Mouse (Mus musculus) neural tube, embryonic 11.5 days (tissue): ENCODE data around the gene Fam24b. TPM values are rescaled to one million over a fixed set of nuclear protein-coding genes. Genes with fewer than 3 reads are reported as not detected.

Experiments used
- ATAC-seq: fragments of 200-750 bp; cut with Nextera tagmentation; 2 replicates; pipeline ENCODE4 v1.8.0; 2017; ENCODE audit warnings: moderate number of reproducible peaks, mild to moderate bottlenecking, moderate TSS enrichment, moderate library complexity; ENCODE audit not compliant: insufficient read depth, low FRiP score, low TSS enrichment
- DNase-seq: peaks from one replicate; pipeline ENCODE4 v3.0.0-alpha.2; 2015; ENCODE audit warnings: low spot score
- H3K27ac ChIP-seq: fragments of 300-500 bp; sonication (generic); 2 replicates; pipeline ENCODE4 v1.5.1; 2014; ENCODE audit warnings: low read depth, mild to moderate bottlenecking, low read length
- H3K27me3 ChIP-seq: fragments of 300-500 bp; sonication (generic); 2 replicates; pipeline ENCODE4 v1.6.1; 2014; ENCODE audit warnings: mild to moderate bottlenecking, low read length, mixed read lengths; ENCODE audit not compliant: control insufficient read depth, insufficient read depth
- H3K36me3 ChIP-seq: fragments of 300-500 bp; sonication (generic); 2 replicates; pipeline ENCODE4 v1.6.1; 2014; ENCODE audit warnings: mild to moderate bottlenecking, low read length, moderate library complexity, mixed read lengths; ENCODE audit not compliant: control insufficient read depth, insufficient read depth
- H3K4me1 ChIP-seq: fragments of 300-500 bp; sonication (generic); 2 replicates; pipeline ENCODE4 v1.6.1; 2014; ENCODE audit warnings: low read length, mixed read lengths; ENCODE audit not compliant: control insufficient read depth, insufficient read depth
- H3K4me2 ChIP-seq: fragments of 300-500 bp; sonication (generic); 2 replicates; pipeline ENCODE4 v1.6.1; 2014; ENCODE audit warnings: low read depth, mild to moderate bottlenecking, moderate library complexity
- H3K4me3 ChIP-seq: fragments of 300-500 bp; sonication (generic); 2 replicates; pipeline ENCODE4 v1.5.1; 2014; ENCODE audit warnings: low read depth, low read length
- H3K9ac ChIP-seq: fragments of 300-500 bp; sonication (generic); 2 replicates; pipeline ENCODE4 v1.6.1; 2014; ENCODE audit warnings: mild to moderate bottlenecking, low read length
- H3K9me3 ChIP-seq: fragments of 300-500 bp; sonication (generic); 2 replicates; pipeline ENCODE4 v1.6.1; 2016; ENCODE audit warnings: low read length; ENCODE audit not compliant: control insufficient read depth
- WGBS: fragments of 180-500 bp; shearing (Covaris S2); extraction: QIAGEN DNeasy Blood & Tissue Kit; methylation state at CpG from one replicate; pipeline ENCODE4 v1.1.7; 2014; 5-methylcytosine and 5-hydroxymethylcytosine counted together
- polyA plus RNA-seq: library from polyadenylated mRNA; unstranded; fragments of >200 nt; fragmentation: Nextera tagmentation; extraction: Ambion mirVana; gene quantifications from 2 replicates; pipeline ENCODE4 v1.2.1, GENCODE M21; 2014

Fam24b gene
- polyA plus RNA-seq, result not detected in 2 replicates

DNA sequence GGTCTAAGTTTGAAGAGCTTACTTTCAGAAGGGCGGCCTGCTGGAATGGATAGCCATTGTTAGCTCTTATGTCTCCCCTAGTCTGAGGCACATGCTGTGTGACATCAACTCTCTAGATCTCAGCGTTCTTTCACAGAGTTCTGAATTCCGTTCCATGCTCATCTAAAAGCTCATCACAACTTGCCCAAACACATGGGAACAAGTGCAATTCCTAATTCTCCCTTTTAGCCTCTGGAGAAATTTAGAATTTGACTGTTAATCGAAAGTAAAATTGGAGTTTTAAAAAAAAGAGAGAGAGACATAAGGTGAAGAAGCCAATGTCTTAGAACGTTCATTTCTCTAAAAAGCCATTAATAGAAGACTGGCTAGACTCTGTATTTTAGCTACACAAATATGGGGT, at the start of gene Fam24b:
TSS of gene Fam24b (minus strand) at position 101 of the 400 bp plus-strand sequence.
- 94% methylated on average over 5 of the region's 5 CpGs for WGBS
- ATAC-seq (no peak), DNase-seq (no peak)
- Histone ChIP-seq H3K27me3 (no peaks in the 10 kb centered on the region), H3K9me3 (no peaks in the 10 kb centered on the region), H3K27ac (no peak within 1 kb of the TSS), H3K4me1 (no peaks in the 10 kb centered on the region), H3K4me2 (no peak within 1 kb of the TSS), H3K36me3 (no peaks in the 10 kb centered on the region), H3K4me3 (no peak within 1 kb of the TSS), H3K9ac (no peak within 1 kb of the TSS)

DNA sequence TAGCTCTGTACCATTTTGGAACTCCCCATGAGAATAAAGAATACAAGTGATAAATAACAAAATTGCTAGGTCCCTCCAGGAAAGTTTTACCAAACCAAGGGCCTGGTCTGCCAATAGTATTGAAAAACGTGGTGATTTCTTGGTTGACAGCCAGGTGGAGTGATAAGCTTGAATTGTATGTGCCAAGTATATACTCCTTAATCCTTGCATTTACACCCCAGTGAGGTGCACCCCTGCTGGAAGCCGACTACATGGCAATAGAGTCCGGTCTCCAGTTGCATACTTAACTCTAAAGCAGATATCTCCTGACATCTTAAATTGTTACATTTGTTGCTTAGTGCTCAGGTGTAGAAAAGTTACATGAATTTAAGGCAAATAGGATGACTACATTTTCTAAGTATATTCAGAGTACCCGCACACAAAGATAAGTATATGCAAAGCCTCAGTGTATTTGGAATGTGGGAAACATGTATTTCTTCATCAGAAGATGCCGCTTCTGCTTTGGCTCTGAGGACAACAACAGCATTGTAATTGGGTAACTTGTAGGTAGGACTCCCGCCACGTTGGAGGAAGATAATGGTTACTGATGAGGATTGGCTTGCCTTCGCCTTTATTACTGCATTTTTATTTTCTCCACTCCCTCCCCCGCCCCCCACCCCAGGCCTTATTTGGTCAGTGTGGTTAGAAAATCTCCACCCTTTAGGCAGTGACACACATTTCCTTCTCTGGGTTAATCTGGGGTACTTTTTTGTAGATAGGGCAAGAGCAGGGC, 42.8 kb upstream of the Fam24b start:
- no peaks in the 10 kb centered on the region for H3K36me3 ChIP-seq
- DNase-seq, result peak; percentile 14
- H3K27me3 ChIP-seq, result no peaks in the 10 kb centered on the region
- no peak overlapping the region for H3K27ac ChIP-seq
- peak overlapping the region; percentile 68 for H3K4me2 ChIP-seq
- no peaks in the 10 kb centered on the region for H3K9me3 ChIP-seq
- 73% methylated on average over 9 of the region's 9 CpGs for WGBS
- H3K9ac ChIP-seq, result peak overlapping the region; percentile 77
- ATAC-seq, result no peak
- H3K4me1 ChIP-seq, result peaks cover 5% of the 10 kb centered on the region; the same call in 1 of the 2 replicates
- H3K4me3 ChIP-seq, result peak overlapping the region; percentile 53

DNA sequence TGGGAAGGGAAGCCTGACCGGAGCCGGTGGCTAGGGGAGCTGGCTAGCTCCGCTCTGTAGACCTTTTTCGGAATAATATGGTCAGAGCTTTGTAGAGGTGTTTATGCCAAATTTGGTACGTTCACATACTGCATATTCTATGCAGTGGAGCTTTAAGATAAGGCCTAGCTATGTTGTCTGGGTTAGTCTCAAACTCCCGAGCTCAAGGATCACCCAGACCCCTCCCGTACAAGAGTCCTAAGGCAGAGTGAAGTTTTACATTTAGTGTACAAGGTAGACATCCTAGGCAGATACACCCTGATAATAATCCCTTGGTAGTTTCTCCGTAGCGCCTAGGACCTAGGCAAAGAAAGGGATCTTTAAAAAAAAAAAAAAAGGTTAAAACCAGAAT, 42.1 kb upstream of the Fam24b start:
- ATAC-seq, result peak; percentile 41
- H3K4me1 ChIP-seq, result peaks cover 5% of the 10 kb centered on the region; the same call in 1 of the 2 replicates
- H3K4me3 ChIP-seq, result peak overlapping the region; percentile 53
- H3K27ac ChIP-seq, result peak overlapping the region; percentile 71
- H3K4me2 ChIP-seq, result peak overlapping the region; percentile 68
- 7% methylated on average over 9 of the region's 9 CpGs for WGBS
- H3K27me3 ChIP-seq, result no peaks in the 10 kb centered on the region
- H3K36me3 ChIP-seq, result no peaks in the 10 kb centered on the region
- peak overlapping the region; percentile 77 for H3K9ac ChIP-seq
- no peaks in the 10 kb centered on the region for H3K9me3 ChIP-seq
- no peak for DNase-seq

DNA sequence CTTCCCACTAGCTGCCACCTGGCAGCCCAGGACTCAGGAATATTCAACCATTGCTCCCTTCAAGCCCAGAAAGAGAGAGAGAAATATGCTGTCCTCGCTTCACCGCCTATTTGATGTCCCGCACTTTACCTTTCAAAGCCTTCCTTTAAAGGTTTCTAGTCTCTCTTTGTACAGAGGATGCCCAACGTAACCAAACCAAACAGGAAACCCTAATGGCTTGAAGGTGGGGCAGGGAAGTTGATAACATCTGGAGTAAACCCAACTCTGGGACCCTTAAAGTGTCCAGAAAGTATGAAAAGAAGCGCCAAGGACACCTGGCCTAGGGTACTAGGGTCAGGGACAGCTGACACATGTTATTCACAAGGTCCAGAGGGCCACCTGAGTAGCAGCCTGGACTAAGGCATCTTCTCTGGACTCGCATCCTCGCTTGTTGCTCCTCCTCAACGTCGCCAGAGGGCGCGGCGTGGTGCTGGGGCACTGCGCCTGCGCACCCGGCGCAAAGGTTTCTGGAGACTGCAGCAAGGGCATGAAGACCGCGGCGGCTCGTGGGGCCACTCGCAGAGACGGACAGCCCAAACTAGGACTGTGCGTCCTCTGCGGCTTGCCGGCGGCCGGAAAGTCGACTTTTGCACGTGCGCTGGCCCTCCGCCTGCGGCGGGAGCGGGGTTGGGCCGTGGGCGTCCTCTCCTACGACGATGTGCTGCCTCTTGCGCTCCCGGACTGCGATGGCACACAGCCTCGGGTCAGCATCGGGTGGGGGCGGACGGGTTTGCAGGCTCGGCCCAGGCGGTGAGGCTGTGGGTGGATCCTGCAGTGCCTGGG, 41.5 kb upstream of the Fam24b start, which contains the start of gene Pstk:
TSS of gene Pstk (plus strand) at position 494 of the 822 bp plus-strand sequence.
- 5% methylated on average over 47 of the region's 47 CpGs for WGBS
- Histone ChIP-seq H3K27me3 (no peaks in the 10 kb centered on the region), H3K36me3 (no peaks in the 10 kb centered on the region), H3K9ac (peak within 1 kb of the TSS; percentile 77), H3K4me2 (peak within 1 kb of the TSS; percentile 68), H3K4me1 (peaks cover 5% of the 10 kb centered on the region; the same call in 1 of the 2 replicates), H3K9me3 (no peaks in the 10 kb centered on the region), H3K4me3 (peak within 1 kb of the TSS; percentile 53), H3K27ac (peak within 1 kb of the TSS; percentile 71)
- peak; percentile 94 for DNase-seq
- peak; percentile 85 for ATAC-seq

DNA sequence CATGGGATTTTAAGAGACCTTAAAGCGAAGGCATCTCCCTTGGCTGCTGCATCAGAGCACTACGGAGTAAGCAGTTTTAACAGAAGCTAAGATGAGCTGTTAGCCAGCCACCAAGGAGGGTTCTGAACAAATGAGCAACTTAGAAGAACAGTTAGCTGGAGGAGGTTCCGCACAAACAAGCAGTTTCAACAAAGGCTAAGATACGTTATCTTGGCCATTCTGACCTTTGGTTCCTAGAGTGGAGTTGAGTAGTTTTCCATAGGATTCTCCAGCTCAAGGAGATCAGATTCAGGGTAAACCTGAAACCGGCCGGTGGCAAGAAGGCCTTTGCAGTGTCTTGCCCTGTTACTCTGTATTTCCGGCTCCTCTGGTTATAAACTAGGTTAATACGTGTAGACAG, 34.8 kb upstream of the Fam24b start:
- 92% methylated on average over 8 of the region's 8 CpGs for WGBS
- Histone ChIP-seq H3K4me3 (no peak overlapping the region), H3K27ac (no peak overlapping the region), H3K4me1 (peaks cover 11% of the 10 kb centered on the region), H3K27me3 (no peaks in the 10 kb centered on the region), H3K9me3 (no peaks in the 10 kb centered on the region), H3K36me3 (no peaks in the 10 kb centered on the region), H3K4me2 (no peak overlapping the region), H3K9ac (no peak overlapping the region)
- DNase-seq (no peak), ATAC-seq (no peak)

DNA sequence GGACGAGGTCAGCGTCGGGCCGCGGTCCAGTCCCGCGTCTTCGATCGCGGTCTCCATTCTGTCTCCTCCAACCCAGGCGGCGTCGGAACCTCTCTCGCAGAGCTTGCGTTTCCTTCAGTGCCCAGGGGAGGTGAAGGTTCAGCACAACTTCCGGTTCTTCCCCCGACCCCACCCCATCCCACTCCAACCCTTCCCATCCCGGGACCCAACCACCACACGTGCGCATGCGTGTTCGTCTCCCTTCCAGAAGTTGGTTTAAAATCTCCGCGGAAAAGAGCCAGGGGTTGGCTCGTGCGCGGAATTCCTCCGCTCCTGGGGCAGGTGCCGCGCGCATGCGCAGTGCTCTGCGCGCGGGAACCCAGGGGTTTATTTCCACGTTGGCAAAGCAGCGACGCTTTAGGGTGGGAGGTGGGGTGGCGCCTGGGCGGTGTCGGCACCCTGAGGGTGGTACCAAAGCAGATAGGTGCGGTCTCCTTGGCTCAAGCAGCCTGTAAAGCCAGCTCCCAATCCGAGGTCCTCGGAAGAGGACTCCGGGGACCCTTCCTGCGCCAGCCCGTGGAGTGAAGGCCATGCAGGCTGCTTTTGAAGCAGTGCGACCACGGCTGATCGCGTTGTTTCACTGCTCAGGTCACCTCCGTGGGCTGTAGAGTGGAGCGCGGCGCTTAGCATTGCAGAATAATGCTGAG, 33.4 kb upstream of the Fam24b start, which contains the start of gene 2310057M21Rik:
TSS of gene 2310057M21Rik (minus strand) at position 145 of the 686 bp plus-strand sequence.
- peak within 1 kb of the TSS; percentile 78 for H3K27ac ChIP-seq
- H3K9me3 ChIP-seq, result no peaks in the 10 kb centered on the region
- no peaks in the 10 kb centered on the region for H3K27me3 ChIP-seq
- H3K9ac ChIP-seq, result peak within 1 kb of the TSS; percentile 88
- H3K36me3 ChIP-seq, result no peaks in the 10 kb centered on the region
- WGBS, result under 1% methylated on average over 55 of the region's 55 CpGs
- H3K4me3 ChIP-seq, result peak within 1 kb of the TSS; percentile 81
- DNase-seq (peak; percentile 98), ATAC-seq (peak; percentile 98)
- peak within 1 kb of the TSS; percentile 93 for H3K4me2 ChIP-seq
- peaks cover 11% of the 10 kb centered on the region for H3K4me1 ChIP-seq

DNA sequence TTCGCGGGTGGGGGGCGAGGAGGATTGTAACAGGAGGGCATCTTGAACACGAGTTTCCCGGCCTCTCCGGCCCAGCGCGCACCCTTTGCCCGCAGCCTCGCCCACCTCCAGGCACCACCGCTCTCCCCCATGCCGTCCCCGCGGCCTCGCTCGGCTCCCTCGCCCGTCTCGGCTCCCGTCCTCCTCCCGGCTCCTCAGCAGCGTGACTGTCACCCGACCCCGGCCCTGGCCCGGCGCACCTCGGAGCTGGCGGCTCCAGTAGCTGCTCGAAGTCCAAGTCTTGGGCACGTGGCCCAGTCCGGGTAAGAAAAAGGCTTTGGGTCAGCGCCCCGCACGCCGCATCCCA, 32.9 kb upstream of the Fam24b start:
- DNase-seq (no peak), ATAC-seq (peak; percentile 72)
- Histone ChIP-seq H3K9me3 (no peaks in the 10 kb centered on the region), H3K4me1 (peaks cover 11% of the 10 kb centered on the region), H3K27ac (peak overlapping the region; percentile 78; the same call in 1 of the 2 replicates), H3K9ac (peak overlapping the region; percentile 88), H3K4me2 (peak overlapping the region; percentile 93), H3K4me3 (peak overlapping the region; percentile 81), H3K36me3 (peaks cover 3% of the 10 kb centered on the region; the same call in 1 of the 2 replicates), H3K27me3 (no peaks in the 10 kb centered on the region)
- under 1% methylated on average over 34 of the region's 35 CpGs for WGBS

DNA sequence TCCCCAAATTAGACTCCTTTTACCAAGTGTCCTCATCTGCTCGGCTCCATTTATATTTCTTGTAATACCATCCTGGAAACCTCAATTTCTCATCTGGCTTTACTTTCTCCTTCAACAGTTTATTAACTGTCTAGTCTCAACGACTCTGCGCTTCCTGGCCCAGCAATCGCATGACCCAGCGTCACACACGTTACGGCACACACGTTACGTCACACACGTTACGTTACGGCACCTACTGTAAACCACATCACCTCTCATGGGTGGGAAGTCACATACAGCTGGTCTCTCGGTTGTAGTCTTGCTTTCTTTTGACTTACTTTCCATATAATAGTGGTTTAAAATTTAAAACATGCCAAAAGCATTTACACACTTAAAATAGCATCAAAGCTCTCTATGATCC, 26.8 kb upstream of the Fam24b start:
- peaks cover 3% of the 10 kb centered on the region; the same call in 1 of the 2 replicates for H3K36me3 ChIP-seq
- no peak overlapping the region for H3K27ac ChIP-seq
- no peaks in the 10 kb centered on the region for H3K27me3 ChIP-seq
- WGBS, result 97% methylated on average over 13 of the region's 13 CpGs
- peaks cover under 1% of the 10 kb centered on the region; the same call in 1 of the 2 replicates for H3K4me1 ChIP-seq
- no peak overlapping the region for H3K4me2 ChIP-seq
- no peaks in the 10 kb centered on the region for H3K9me3 ChIP-seq
- no peak overlapping the region for H3K9ac ChIP-seq
- ATAC-seq (no peak), DNase-seq (no peak)
- H3K4me3 ChIP-seq, result no peak overlapping the region
